Mouse (Mus musculus): ENCODE measurements around the gene Anks1b. TPM values are rescaled to one million over a fixed set of nuclear protein-coding genes. Genes with fewer than 3 reads are reported as not detected.

Anks1b gene
- total and polyA plus RNA-seq, 3 experiments = 0.11 TPM; not detected in 2

- Histone ChIP-seq H3K36me3 (replicated peaks) (no peaks in the 10 kb centered on the region), H3K4me1 (ENCODE audit: insufficient read depth, low read depth, low read length) (no peaks in the 10 kb centered on the region), H3K9me3 (replicated peaks) (0 out of 2 replicates have a peak, but pooled peaks cover 3% of the 10 kb centered on the region), H3K4me3 (ENCODE audit: low read depth, low read length) (no peak overlapping the region), H3K27me3 (ENCODE audit: insufficient read depth, low read length) (no peaks in the 10 kb centered on the region)
- no peak for TF ChIP-seq CTCF (IDR thresholded peaks at IDR 0.05; ENCODE audit: low read depth, low read length)
- no peak for TF ChIP-seq TAL1 (conservative IDR thresholded peaks at IDR 0.05; ENCODE audit: low read depth, low read length)
- no peak for TF ChIP-seq GATA1 (IDR thresholded peaks at IDR 0.05; ENCODE audit: borderline replicate concordance, low read length)
- no peak for TF ChIP-seq POLR2AphosphoS5 (IDR thresholded peaks at IDR 0.05; ENCODE audit: insufficient replicate concordance, low read depth, low read length)
- TF ChIP-seq GATA2 (IDR thresholded peaks at IDR 0.05; ENCODE audit: borderline replicate concordance, low read depth, low read length) = no peak
- DNase-seq (ENCODE audit: low spot score) = no peak
- ATAC-seq (ENCODE audit: extremely low read depth, insufficient number of reproducible peaks, low FRiP score, poor library complexity, severe bottlenecking) = no peak
These were observed 103.3 kb downstream of the Anks1b start for GRCm38 (mm10) chr10:89976577-89976976.

- DNase-seq (ENCODE audit: low spot score) (no peak), ATAC-seq (ENCODE audit: extremely low read depth, insufficient number of reproducible peaks, low FRiP score, poor library complexity, severe bottlenecking) (no peak)
- TF ChIP-seq POLR2AphosphoS5 (IDR thresholded peaks at IDR 0.05; ENCODE audit: insufficient replicate concordance, low read depth, low read length) (no peak), TAL1 (conservative IDR thresholded peaks at IDR 0.05; ENCODE audit: low read depth, low read length) (no peak), GATA2 (IDR thresholded peaks at IDR 0.05; ENCODE audit: borderline replicate concordance, low read depth, low read length) (no peak), CTCF (IDR thresholded peaks at IDR 0.05; ENCODE audit: low read depth, low read length) (no peak), GATA1 (IDR thresholded peaks at IDR 0.05; ENCODE audit: borderline replicate concordance, low read length) (no peak)
- Histone ChIP-seq H3K4me1 (ENCODE audit: insufficient read depth, low read depth, low read length) (no peaks in the 10 kb centered on the region), H3K27me3 (ENCODE audit: insufficient read depth, low read length) (no peaks in the 10 kb centered on the region), H3K36me3 (replicated peaks) (no peaks in the 10 kb centered on the region), H3K9me3 (replicated peaks) (no peaks in the 10 kb centered on the region), H3K4me3 (ENCODE audit: low read depth, low read length) (no peak overlapping the region)
These were observed 120.9 kb downstream of the Anks1b start for GRCm38 (mm10) chr10:89994171-89994570.

GRCm38 (mm10) chr10:89995621-89996428 is 122.5 kb downstream of the Anks1b start:
- H3K4me1 ChIP-seq (ENCODE audit: insufficient read depth, low read depth, low read length) = no peaks in the 10 kb centered on the region
- no peaks in the 10 kb centered on the region for H3K36me3 ChIP-seq (replicated peaks)
- TF ChIP-seq TAL1 (conservative IDR thresholded peaks at IDR 0.05; ENCODE audit: low read depth, low read length) = no peak
- no peak for TF ChIP-seq CTCF (IDR thresholded peaks at IDR 0.05; ENCODE audit: low read depth, low read length)
- no peak for TF ChIP-seq POLR2AphosphoS5 (IDR thresholded peaks at IDR 0.05; ENCODE audit: insufficient replicate concordance, low read depth, low read length)
- no peak for TF ChIP-seq GATA2 (IDR thresholded peaks at IDR 0.05; ENCODE audit: borderline replicate concordance, low read depth, low read length)
- TF ChIP-seq GATA1 (IDR thresholded peaks at IDR 0.05; ENCODE audit: borderline replicate concordance, low read length) = no peak
- ATAC-seq (ENCODE audit: extremely low read depth, insufficient number of reproducible peaks, low FRiP score, poor library complexity, severe bottlenecking) (no peak), DNase-seq (ENCODE audit: low spot score) (no peak)
- H3K9me3 ChIP-seq (replicated peaks) = no peaks in the 10 kb centered on the region
- no peak overlapping the region for H3K4me3 ChIP-seq (ENCODE audit: low read depth, low read length)
- H3K27me3 ChIP-seq (ENCODE audit: insufficient read depth, low read length) = no peaks in the 10 kb centered on the region

GRCm38 (mm10) chr10:90003980-90004729 is 130.8 kb downstream of the Anks1b start:
- H3K9me3 ChIP-seq (replicated peaks) = no peaks in the 10 kb centered on the region
- H3K27me3 ChIP-seq (ENCODE audit: insufficient read depth, low read length) = no peaks in the 10 kb centered on the region
- H3K4me3 ChIP-seq (ENCODE audit: low read depth, low read length) = no peak overlapping the region
- no peaks in the 10 kb centered on the region for H3K36me3 ChIP-seq (replicated peaks)
- no peaks in the 10 kb centered on the region for H3K4me1 ChIP-seq (ENCODE audit: insufficient read depth, low read depth, low read length)
- TF ChIP-seq GATA2 (IDR thresholded peaks at IDR 0.05; ENCODE audit: borderline replicate concordance, low read depth, low read length) = no peak
- TF ChIP-seq CTCF (IDR thresholded peaks at IDR 0.05; ENCODE audit: low read depth, low read length) = no peak
- no peak for TF ChIP-seq POLR2AphosphoS5 (IDR thresholded peaks at IDR 0.05; ENCODE audit: insufficient replicate concordance, low read depth, low read length)
- TF ChIP-seq GATA1 (IDR thresholded peaks at IDR 0.05; ENCODE audit: borderline replicate concordance, low read length) = no peak
- no peak for TF ChIP-seq TAL1 (conservative IDR thresholded peaks at IDR 0.05; ENCODE audit: low read depth, low read length)
- ATAC-seq (ENCODE audit: extremely low read depth, insufficient number of reproducible peaks, low FRiP score, poor library complexity, severe bottlenecking) (no peak), DNase-seq (ENCODE audit: low spot score) (no peak)

DNA sequence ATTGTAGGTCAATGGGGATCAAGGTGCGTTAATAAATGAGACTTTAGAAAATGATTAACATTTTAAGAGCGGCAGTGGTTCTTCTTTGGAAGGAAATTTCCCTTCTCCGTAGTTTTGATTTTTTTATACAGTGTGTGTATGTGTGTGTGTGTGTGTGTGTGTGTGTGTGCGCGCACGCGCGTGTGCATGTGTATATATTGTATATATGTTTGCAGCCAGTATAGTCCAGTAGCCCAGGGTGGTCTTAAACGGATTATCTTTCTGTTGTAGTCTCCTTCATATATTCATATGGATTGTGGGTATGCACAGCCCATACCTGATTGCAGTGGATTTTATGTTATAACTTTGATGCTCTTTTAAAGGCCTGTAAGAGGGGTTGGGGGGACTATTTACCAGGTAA is 131.6 kb downstream of the Anks1b start:
- Histone ChIP-seq H3K4me1 (ENCODE audit: insufficient read depth, low read depth, low read length) (no peaks in the 10 kb centered on the region), H3K27me3 (ENCODE audit: insufficient read depth, low read length) (no peaks in the 10 kb centered on the region), H3K36me3 (replicated peaks) (no peaks in the 10 kb centered on the region), H3K9me3 (replicated peaks) (no peaks in the 10 kb centered on the region), H3K4me3 (ENCODE audit: low read depth, low read length) (no peak overlapping the region)
- no peak for TF ChIP-seq GATA2 (IDR thresholded peaks at IDR 0.05; ENCODE audit: borderline replicate concordance, low read depth, low read length)
- no peak for TF ChIP-seq POLR2AphosphoS5 (IDR thresholded peaks at IDR 0.05; ENCODE audit: insufficient replicate concordance, low read depth, low read length)
- no peak for TF ChIP-seq TAL1 (conservative IDR thresholded peaks at IDR 0.05; ENCODE audit: low read depth, low read length)
- no peak for TF ChIP-seq GATA1 (IDR thresholded peaks at IDR 0.05; ENCODE audit: borderline replicate concordance, low read length)
- no peak for TF ChIP-seq CTCF (IDR thresholded peaks at IDR 0.05; ENCODE audit: low read depth, low read length)
- DNase-seq (ENCODE audit: low spot score) (no peak), ATAC-seq (ENCODE audit: extremely low read depth, insufficient number of reproducible peaks, low FRiP score, poor library complexity, severe bottlenecking) (no peak)

DNA sequence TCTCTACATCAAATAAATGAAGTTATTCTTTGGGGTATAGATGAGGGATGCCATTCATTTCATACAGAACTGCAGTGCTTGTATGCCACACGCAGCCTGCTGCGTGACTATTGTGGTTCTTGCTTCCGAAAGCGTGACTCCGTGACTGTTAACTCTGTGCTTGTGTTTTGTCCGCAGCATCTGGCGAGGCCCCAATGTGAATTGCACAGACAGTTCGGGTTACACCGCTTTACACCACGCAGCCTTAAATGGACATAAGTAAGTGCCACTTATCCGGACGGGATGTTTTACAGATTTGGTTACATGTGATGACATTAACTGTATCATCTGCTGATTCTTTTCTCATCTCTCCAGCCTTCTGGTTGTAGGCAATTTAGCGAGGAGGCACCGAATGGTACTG is 159.7 kb downstream of the Anks1b start:
- Histone ChIP-seq H3K9me3 (replicated peaks) (no peaks in the 10 kb centered on the region), H3K27me3 (ENCODE audit: insufficient read depth, low read length) (no peaks in the 10 kb centered on the region), H3K36me3 (replicated peaks) (no peaks in the 10 kb centered on the region), H3K4me1 (ENCODE audit: insufficient read depth, low read depth, low read length) (no peaks in the 10 kb centered on the region), H3K4me3 (ENCODE audit: low read depth, low read length) (no peak overlapping the region)
- no peak for DNase-seq (ENCODE audit: low spot score)
- ATAC-seq (ENCODE audit: extremely low read depth, insufficient number of reproducible peaks, low FRiP score, poor library complexity, severe bottlenecking) = no peak
- TF ChIP-seq GATA1 (IDR thresholded peaks at IDR 0.05; ENCODE audit: borderline replicate concordance, low read length) (no peak), POLR2AphosphoS5 (IDR thresholded peaks at IDR 0.05; ENCODE audit: insufficient replicate concordance, low read depth, low read length) (no peak), TAL1 (conservative IDR thresholded peaks at IDR 0.05; ENCODE audit: low read depth, low read length) (no peak), GATA2 (IDR thresholded peaks at IDR 0.05; ENCODE audit: borderline replicate concordance, low read depth, low read length) (no peak), CTCF (IDR thresholded peaks at IDR 0.05; ENCODE audit: low read depth, low read length) (no peak)

Data from G1E (cell line).